Mouse (Mus musculus): Measurements from ENCODE around the gene Sfmbt2.
"Not testable (repeated sequence)": the region's sequence is repeated elsewhere in the genome, so short reads cannot be mapped to it uniquely, and the experiment has no call there.

- TF ChIP-seq EP300, CTCF (IDR thresholded peaks at IDR 0.05; ENCODE audit: low read depth): not testable (repeated sequence)
These were observed 26.2 kb upstream of the Sfmbt2 start for GRCm38 (mm10) chr2:10344073-10344472.
